13 mouse cellular contexts compared by ENCODE assay signal in genomic region chr19:18654984-18655383, GRCm38 (mm10).
"Had no signal": no experiment of that assay in that cellular context is flagged by ENCODE, and none has a peak within 500 bp of the region (broad histone marks: within the 10 kb centered on the region; RNA-seq: fewer than 3 reads in every experiment).

No protein-coding gene starts in this region.

- ATAC-seq: lung, postnatal 0 days had no signal

- H3K9ac ChIP-seq: liver, embryonic 15.5 days; neural tube, embryonic 12.5 days had no signal

- H3K9me3 ChIP-seq: limb, embryonic 10.5 days; liver, embryonic 15.5 days; neural tube, embryonic 12.5 days had no signal

- H3K27me3 ChIP-seq: liver, embryonic 15.5 days; neural tube, embryonic 12.5 days had no signal

- H3K36me3 ChIP-seq: limb, embryonic 10.5 days; liver, embryonic 15.5 days; neural tube, embryonic 12.5 days had no signal

- H3K4me2 ChIP-seq: liver, embryonic 11.5 days; liver, embryonic 15.5 days; neural tube, embryonic 12.5 days had no signal

- H3K4me3 ChIP-seq: left cerebral cortex, adult 2 months; limb, embryonic 10.5 days; liver, embryonic 15.5 days; neural tube, embryonic 12.5 days had no signal

- H3K4me1 ChIP-seq: neural tube, embryonic 12.5 days had no signal

- DNase-seq: kidney, postnatal 25 days; lung, adult 2 months; lung, postnatal 36 days; midbrain, embryonic 14.5 days; thymus, adult 2 months; thymus, postnatal 25 days had no signal

- H3K27ac ChIP-seq: left cerebral cortex, adult 2 months; limb, embryonic 10.5 days; liver, embryonic 15.5 days; neural tube, embryonic 12.5 days; stomach, postnatal 0 days had no signal
